Mouse (Mus musculus) lung, postnatal 0 days (tissue): ENCODE data around the gene Gm45021.

Source experiments
- CTCF ChIP-seq: IDR thresholded peaks from 2 replicates; pipeline ENCODE4 v1.5.1; 2016; ENCODE audit warnings: antibody characterized with exemption, mild to moderate bottlenecking
- EP300 ChIP-seq: IDR thresholded peaks from 2 replicates; pipeline ENCODE4 v1.6.1; 2016; ENCODE audit warnings: antibody characterized with exemption, mild to moderate bottlenecking, control low read depth

GRCm38 (mm10) chr6:48600594-48600993, 11.2 kb downstream of the Gm45021 start:
- no peak for TF ChIP-seq CTCF
- TF ChIP-seq EP300, result no peak
